Mouse (Mus musculus) limb, embryonic 14.5 days (tissue): Measurements from ENCODE around the gene Tmem106c. TPM values are rescaled to one million over a fixed set of nuclear protein-coding genes. Genes with fewer than 3 reads are reported as not detected.

Experiments
- ATAC-seq: fragments of 200-750 bp; cut with Nextera tagmentation; 2 replicates; pipeline ENCODE4 v1.8.0; 2017; ENCODE audit warnings: low read depth, moderate number of reproducible peaks, moderate TSS enrichment; ENCODE audit not compliant: low FRiP score
- DNase-seq: peaks from one replicate; pipeline ENCODE4 v3.0.0-alpha.2; 2015; ENCODE audit warnings: low spot score
- H3K27ac ChIP-seq: fragments of 300-500 bp; sonication (generic); replicated peaks from 2 replicates; pipeline ENCODE4 v1.5.1; 2014; ENCODE audit warnings: low read depth, mild to moderate bottlenecking, low read length, moderate library complexity, mixed read lengths
- H3K27me3 ChIP-seq: fragments of 300-500 bp; sonication (generic); 2 replicates; pipeline ENCODE4 v1.6.1; 2014; ENCODE audit warnings: low read length, mixed read lengths; ENCODE audit not compliant: control insufficient read depth, insufficient read depth
- H3K36me3 ChIP-seq: fragments of 300-500 bp; sonication (generic); 2 replicates; pipeline ENCODE4 v1.6.1; 2014; ENCODE audit warnings: mild to moderate bottlenecking, low read length, moderate library complexity, mixed read lengths; ENCODE audit not compliant: control insufficient read depth, insufficient read depth
- H3K4me1 ChIP-seq: fragments of 300-500 bp; sonication (generic); 2 replicates; pipeline ENCODE4 v1.6.1; 2014; ENCODE audit warnings: antibody characterized with exemption, low read length, mixed read lengths; ENCODE audit not compliant: control insufficient read depth, insufficient read depth
- H3K4me2 ChIP-seq: fragments of 300-500 bp; sonication (generic); replicated peaks from 2 replicates; pipeline ENCODE4 v1.6.1; 2014; ENCODE audit warnings: low read depth, mild to moderate bottlenecking, low read length, moderate library complexity; ENCODE audit not compliant: severe bottlenecking
- H3K4me3 ChIP-seq: fragments of 300-500 bp; sonication (generic); replicated peaks from 2 replicates; pipeline ENCODE4 v1.5.1; 2014; ENCODE audit warnings: low read length
- H3K9ac ChIP-seq: fragments of 300-500 bp; sonication (generic); 2 replicates; pipeline ENCODE4 v1.6.1; 2014; ENCODE audit warnings: mild to moderate bottlenecking, low read depth, low read length, moderate library complexity; ENCODE audit not compliant: severe bottlenecking
- H3K9me3 ChIP-seq: fragments of 300-500 bp; sonication (generic); 2 replicates; pipeline ENCODE4 v1.6.1; 2016; ENCODE audit warnings: low read length; ENCODE audit not compliant: control insufficient read depth
- POLR2A ChIP-seq: fragments of 200-500 bp; IDR thresholded peaks from 2 replicates; pipeline ENCODE4 v1.8.0; 2012; ENCODE audit warnings: inconsistent platforms, mild to moderate bottlenecking, moderate library complexity, borderline replicate concordance; ENCODE audit not compliant: insufficient read depth, insufficient read length; ENCODE audit errors: extremely low read depth
- WGBS: fragments of 180-500 bp; shearing (Covaris S2); extraction: QIAGEN DNeasy Blood & Tissue Kit; methylation state at CpG from one replicate; pipeline ENCODE4 v1.1.7; 2014; 5-methylcytosine and 5-hydroxymethylcytosine counted together
- polyA plus RNA-seq, 2 experiments: library from polyadenylated mRNA; depleted of rRNA in 1 of 2; stranded (reverse) in 1 of 2; unstranded in 1 of 2; fragments of >200 nt; fragmentation: Nextera tagmentation in 1 of 2; extraction: Ambion mirVana in 1 of 2; gene quantifications; 2 replicates each; pipeline versions ENCODE4 v1.2.1 to v1.2.3; 2012 to 2014

Gene Tmem106c
- polyA plus RNA-seq, 2 experiments = 49.8 to 49.9 TPM

- Histone ChIP-seq H3K27me3 (no peaks in the 10 kb centered on the region), H3K4me3 (no peak overlapping the region), H3K4me2 (no peak overlapping the region), H3K4me1 (peaks cover 5% of the 10 kb centered on the region; the same call in 1 of the 2 replicates), H3K9ac (no peak overlapping the region), H3K27ac (no peak overlapping the region), H3K36me3 (no peaks in the 10 kb centered on the region), H3K9me3 (no peaks in the 10 kb centered on the region)
- no peak for TF ChIP-seq POLR2A
- no peak for DNase-seq
- ATAC-seq = no peak
- WGBS = 80% methylated on average over 4 of the region's 4 CpGs
Measured at GRCm38 (mm10) chr15:98017925-98018324, 53.9 kb downstream of the Tmem106c start.

GRCm38 (mm10) chr15:98019047-98019446 lies 55.0 kb downstream of the Tmem106c start:
- H3K36me3 ChIP-seq = no peaks in the 10 kb centered on the region
- no peak overlapping the region for H3K27ac ChIP-seq
- 74% methylated on average over 3 of the region's 3 CpGs for WGBS
- H3K4me1 ChIP-seq = peaks cover 5% of the 10 kb centered on the region; the same call in 1 of the 2 replicates
- DNase-seq (no peak), ATAC-seq (no peak)
- TF ChIP-seq POLR2A = no peak
- no peaks in the 10 kb centered on the region for H3K27me3 ChIP-seq
- H3K9ac ChIP-seq = no peak overlapping the region
- no peaks in the 10 kb centered on the region for H3K9me3 ChIP-seq
- no peak overlapping the region for H3K4me3 ChIP-seq
- no peak overlapping the region for H3K4me2 ChIP-seq

Other genes with a start within 250 kb of the Tmem106c start
- gene Endou, start 232.9 kb upstream of the Tmem106c start, polyA plus RNA-seq (2012; rRNA removed) = 7.1 and 9.4 TPM in 2 replicates
- 8.7 and 11.6 TPM in 2 replicates for gene Endou, start 232.9 kb upstream of the Tmem106c start, polyA plus RNA-seq (2014; fragmentation: Nextera tagmentation; extraction: Ambion mirVana)
- gene Rapgef3, start 196.2 kb upstream of the Tmem106c start, polyA plus RNA-seq (2012; rRNA removed) = 21.7 and 30.9 TPM in 2 replicates
- gene Rapgef3, start 196.2 kb upstream of the Tmem106c start, polyA plus RNA-seq (2014; fragmentation: Nextera tagmentation; extraction: Ambion mirVana) = 8.0 and 8.4 TPM in 2 replicates
- 23.4 and 29.1 TPM in 2 replicates for gene Slc48a1, start 185.7 kb upstream of the Tmem106c start, polyA plus RNA-seq (2012; rRNA removed)
- 46.2 and 47.3 TPM in 2 replicates for gene Slc48a1, start 185.7 kb upstream of the Tmem106c start, polyA plus RNA-seq (2014; fragmentation: Nextera tagmentation; extraction: Ambion mirVana)
- 79.3 and 113 TPM in 2 replicates for gene Hdac7, start 119.7 kb upstream of the Tmem106c start, polyA plus RNA-seq (2012; rRNA removed)
- 36.5 and 39.5 TPM in 2 replicates for gene Hdac7, start 119.7 kb upstream of the Tmem106c start, polyA plus RNA-seq (2014; fragmentation: Nextera tagmentation; extraction: Ambion mirVana)
- gene Vdr, start 53.6 kb upstream of the Tmem106c start, polyA plus RNA-seq (2012; rRNA removed) = 3.4 and 4.0 TPM in 2 replicates
- gene Vdr, start 53.6 kb upstream of the Tmem106c start, polyA plus RNA-seq (2014; fragmentation: Nextera tagmentation; extraction: Ambion mirVana) = 1.9 and 2.0 TPM in 2 replicates
- gene Col2a1, start 40.5 kb downstream of the Tmem106c start, polyA plus RNA-seq (2012; rRNA removed) = 1,642 and 1,975 TPM in 2 replicates
- gene Col2a1, start 40.5 kb downstream of the Tmem106c start, polyA plus RNA-seq (2014; fragmentation: Nextera tagmentation; extraction: Ambion mirVana) = 754 and 761 TPM in 2 replicates
- 75.8 and 78.9 TPM in 2 replicates for gene Pfkm, start 128.4 kb downstream of the Tmem106c start, polyA plus RNA-seq (2012; rRNA removed)
- gene Pfkm, start 128.4 kb downstream of the Tmem106c start, polyA plus RNA-seq (2014; fragmentation: Nextera tagmentation; extraction: Ambion mirVana) = 49.8 and 50.0 TPM in 2 replicates
- gene Senp1, start 129.5 kb downstream of the Tmem106c start, polyA plus RNA-seq (2012; rRNA removed) = 30.5 and 33.5 TPM in 2 replicates
- 32.5 and 34.4 TPM in 2 replicates for gene Senp1, start 129.5 kb downstream of the Tmem106c start, polyA plus RNA-seq (2014; fragmentation: Nextera tagmentation; extraction: Ambion mirVana)
- 42.4 and 49.3 TPM in 2 replicates for gene Asb8, start 201.4 kb downstream of the Tmem106c start, polyA plus RNA-seq (2012; rRNA removed)
- gene Asb8, start 201.4 kb downstream of the Tmem106c start, polyA plus RNA-seq (2014; fragmentation: Nextera tagmentation; extraction: Ambion mirVana) = 55.7 and 57.3 TPM in 2 replicates
- gene Ccdc184, start 203.0 kb downstream of the Tmem106c start, polyA plus RNA-seq (2012; rRNA removed) = 0.23 and 0.33 TPM in 2 replicates
- gene Ccdc184, start 203.0 kb downstream of the Tmem106c start, polyA plus RNA-seq (2014; fragmentation: Nextera tagmentation; extraction: Ambion mirVana) = 0.10 and 0.37 TPM in 2 replicates
- gene Olfr288, start 231.3 kb downstream of the Tmem106c start, polyA plus RNA-seq (2012; rRNA removed) = not detected in 2 replicates
- not detected in 2 replicates for gene Olfr288, start 231.3 kb downstream of the Tmem106c start, polyA plus RNA-seq (2014; fragmentation: Nextera tagmentation; extraction: Ambion mirVana)